Mouse (Mus musculus): ENCODE measurements around the gene Comp. TPM values are rescaled to one million over a fixed set of nuclear protein-coding genes. Genes with fewer than 3 reads are reported as not detected.

Gene Comp
- 0.25 and 0.41 TPM in 2 replicates for polyA plus RNA-seq (2015; fragmentation: Nextera tagmentation; extraction: Ambion mirVana)

DNA sequence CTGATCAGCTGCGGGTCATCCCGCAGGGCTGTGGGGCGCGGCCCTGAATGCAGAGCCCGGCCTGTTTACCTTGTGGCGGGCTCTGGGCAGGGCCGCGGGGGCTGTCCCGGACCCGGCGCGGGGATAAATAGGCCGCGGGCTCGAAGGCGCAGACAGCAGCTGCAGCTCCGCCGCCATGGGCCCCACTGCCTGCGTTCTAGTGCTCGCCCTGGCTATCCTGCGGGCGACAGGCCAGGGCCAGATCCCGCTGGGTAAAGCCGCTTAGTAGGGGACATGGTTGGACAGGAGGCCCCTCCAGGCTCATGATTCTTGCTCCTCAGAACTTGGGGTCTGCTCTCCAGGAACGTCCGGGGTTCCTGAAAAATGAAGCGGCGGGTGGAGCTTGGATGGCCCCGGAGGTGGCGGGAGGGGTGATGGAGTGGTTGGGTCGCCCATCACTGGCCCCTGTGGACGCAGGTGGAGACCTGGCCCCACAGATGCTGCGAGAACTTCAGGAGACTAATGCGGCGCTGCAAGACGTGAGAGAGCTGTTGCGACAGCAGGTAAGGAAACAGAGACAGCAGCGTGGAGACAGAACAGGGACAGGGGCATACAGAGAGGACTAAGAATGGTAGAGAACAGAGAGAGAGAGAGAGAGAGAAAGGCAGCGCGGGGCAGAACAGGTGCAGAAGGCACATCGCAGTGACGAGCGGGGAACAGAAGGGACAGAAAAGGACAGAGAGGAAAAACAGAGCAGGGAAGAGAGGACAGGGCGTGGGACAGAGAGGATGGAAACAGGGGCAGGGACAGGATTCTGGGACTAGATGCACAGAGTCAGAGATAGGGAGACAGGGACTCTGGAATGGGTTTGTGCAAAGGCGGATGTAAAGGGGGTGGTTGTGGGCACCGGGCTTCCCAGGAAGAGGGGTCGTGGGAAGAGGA lies at the start of gene Comp:
Comp (plus strand) TSS at position 162 of the 921 bp plus-strand sequence.
- H3K36me3 ChIP-seq (ENCODE audit: control insufficient read depth, insufficient read depth) = no peaks in the 10 kb centered on the region
- H3K4me2 ChIP-seq (replicated peaks; ENCODE audit: low read depth) = peak within 1 kb of the TSS; percentile 64
- 5% methylated on average over 47 of the region's 47 CpGs for WGBS
- H3K27ac ChIP-seq (ENCODE audit: low read depth, low read length) = no peak within 1 kb of the TSS
- ATAC-seq = no peak
- 0 out of 2 replicates have a peak, but pooled peaks cover 3% of the 10 kb centered on the region for H3K4me1 ChIP-seq (replicated peaks; ENCODE audit: control insufficient read depth, insufficient read depth, low read length)
- TF ChIP-seq CTCF (IDR thresholded peaks at IDR 0.05; ENCODE audit: low read depth) = no peak
- H3K4me3 ChIP-seq (ENCODE audit: low read depth, low read length) = peak within 1 kb of the TSS; percentile 42
- H3K27me3 ChIP-seq (replicated peaks; ENCODE audit: control insufficient read depth, insufficient read depth, low read length) = peaks cover 62% of the 10 kb centered on the region
- no peaks in the 10 kb centered on the region for H3K9me3 ChIP-seq (ENCODE audit: control insufficient read depth)
- no peak within 1 kb of the TSS for H3K9ac ChIP-seq (ENCODE audit: low read depth, low read length)

DNA sequence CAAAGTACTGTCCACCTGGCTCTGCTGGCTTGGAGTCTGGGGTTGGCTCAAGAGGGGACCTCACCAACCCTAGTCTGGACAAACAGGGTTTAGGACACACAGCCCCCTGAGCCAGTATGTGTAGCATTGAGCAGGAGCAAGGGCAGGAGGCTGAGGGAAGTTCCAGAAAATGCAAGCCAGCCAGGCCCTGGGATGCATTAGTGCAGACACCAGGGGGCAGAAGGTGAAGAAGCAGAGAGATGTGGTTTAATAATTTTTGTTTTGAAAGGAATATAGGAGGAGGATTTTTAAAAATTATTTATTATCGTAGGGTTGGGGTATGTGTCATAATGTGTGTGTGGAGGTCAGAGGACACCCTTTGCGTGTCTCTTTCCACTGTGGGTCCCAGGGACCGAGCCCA lies 49.6 kb upstream of the Comp start:
- H3K36me3 ChIP-seq (ENCODE audit: control insufficient read depth, insufficient read depth) = no peaks in the 10 kb centered on the region; the same call in 1 of the 2 replicates
- no peaks in the 10 kb centered on the region for H3K27me3 ChIP-seq (replicated peaks; ENCODE audit: control insufficient read depth, insufficient read depth, low read length)
- H3K4me2 ChIP-seq (replicated peaks; ENCODE audit: low read depth) = no peak overlapping the region
- H3K4me3 ChIP-seq (ENCODE audit: low read depth, low read length) = no peak overlapping the region
- ATAC-seq = no peak
- H3K27ac ChIP-seq (ENCODE audit: low read depth, low read length) = no peak overlapping the region
- no peak overlapping the region for H3K9ac ChIP-seq (ENCODE audit: low read depth, low read length)
- 92% methylated on average over 3 of the region's 3 CpGs for WGBS
- no peaks in the 10 kb centered on the region for H3K9me3 ChIP-seq (ENCODE audit: control insufficient read depth)
- TF ChIP-seq CTCF (IDR thresholded peaks at IDR 0.05; ENCODE audit: low read depth) = peak; percentile 17; the same call in 1 of the 2 replicates
- H3K4me1 ChIP-seq (replicated peaks; ENCODE audit: control insufficient read depth, insufficient read depth, low read length) = no peaks in the 10 kb centered on the region

DNA sequence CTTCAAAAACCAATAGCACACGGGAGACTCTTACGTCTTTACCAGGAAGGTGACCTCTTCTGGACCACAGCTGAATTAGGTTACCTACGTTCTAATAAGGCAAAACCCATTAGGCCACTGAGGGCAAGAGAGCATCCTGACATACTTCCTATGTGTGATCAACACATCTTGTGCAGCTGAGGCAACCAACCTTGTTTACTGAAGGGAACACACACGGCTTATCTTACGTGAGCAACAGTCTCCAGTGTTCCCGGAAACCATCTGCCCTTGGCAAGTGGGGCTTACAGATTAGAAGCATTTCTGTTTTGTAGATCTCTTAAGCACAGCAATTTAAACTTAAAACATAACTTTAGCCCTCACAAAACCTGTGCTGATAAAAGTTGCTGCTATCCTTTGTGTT lies 45.8 kb upstream of the Comp start:
- peaks cover 13% of the 10 kb centered on the region for H3K36me3 ChIP-seq (ENCODE audit: control insufficient read depth, insufficient read depth)
- no peaks in the 10 kb centered on the region for H3K9me3 ChIP-seq (ENCODE audit: control insufficient read depth)
- no peaks in the 10 kb centered on the region for H3K4me1 ChIP-seq (replicated peaks; ENCODE audit: control insufficient read depth, insufficient read depth, low read length)
- no peaks in the 10 kb centered on the region for H3K27me3 ChIP-seq (replicated peaks; ENCODE audit: control insufficient read depth, insufficient read depth, low read length)
- no peak for TF ChIP-seq CTCF (IDR thresholded peaks at IDR 0.05; ENCODE audit: low read depth)
- H3K9ac ChIP-seq (ENCODE audit: low read depth, low read length) = no peak overlapping the region
- H3K4me2 ChIP-seq (replicated peaks; ENCODE audit: low read depth) = no peak overlapping the region
- H3K27ac ChIP-seq (ENCODE audit: low read depth, low read length) = no peak overlapping the region
- ATAC-seq = no peak
- no peak overlapping the region for H3K4me3 ChIP-seq (ENCODE audit: low read depth, low read length)
- 91% methylated on average over 6 of the region's 6 CpGs for WGBS

DNA sequence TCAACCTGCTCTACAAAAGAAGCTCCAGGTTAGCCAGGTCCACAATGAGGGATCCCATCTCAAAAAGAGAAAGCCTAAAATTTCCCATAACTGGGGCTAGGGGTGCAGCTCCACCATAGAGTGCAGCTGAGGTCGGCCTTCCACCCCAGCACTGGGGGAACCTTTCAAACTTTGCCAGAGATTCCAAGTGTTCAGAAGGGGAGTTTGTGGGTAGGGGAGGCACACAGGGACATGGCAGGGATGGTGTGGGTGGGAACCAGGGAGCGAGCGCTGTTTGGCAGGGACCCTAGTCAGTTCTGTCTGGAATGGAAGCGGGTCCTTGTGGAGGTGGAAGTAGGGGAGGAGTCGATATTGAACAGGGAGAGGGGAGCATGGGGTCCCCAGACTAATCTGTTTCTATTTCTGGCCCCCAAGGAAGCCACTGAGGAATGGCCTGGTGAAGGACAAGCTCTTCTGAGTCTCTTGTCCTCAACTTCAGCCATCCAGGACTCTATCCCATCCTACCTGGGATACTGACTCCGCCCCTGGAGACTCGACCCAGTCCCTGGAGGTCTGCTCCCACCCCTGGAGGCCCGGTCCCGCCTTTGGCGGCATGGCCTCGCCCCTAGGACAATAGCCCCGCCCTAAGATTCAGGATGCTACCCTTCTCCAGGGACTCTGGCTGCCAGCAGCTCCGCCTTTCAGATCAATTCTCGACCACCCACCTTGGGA lies 44.1 kb upstream of the Comp start, which contains the start of gene Gdf1:
Gdf1 (plus strand) TSS at position 694 of the 711 bp plus-strand sequence.
- H3K36me3 ChIP-seq (ENCODE audit: control insufficient read depth, insufficient read depth) = peaks cover 31% of the 10 kb centered on the region
- H3K9ac ChIP-seq (ENCODE audit: low read depth, low read length) = no peak within 1 kb of the TSS
- H3K27ac ChIP-seq (ENCODE audit: low read depth, low read length) = no peak within 1 kb of the TSS
- ATAC-seq = no peak
- no peak for TF ChIP-seq CTCF (IDR thresholded peaks at IDR 0.05; ENCODE audit: low read depth)
- H3K9me3 ChIP-seq (ENCODE audit: control insufficient read depth) = no peaks in the 10 kb centered on the region
- H3K4me1 ChIP-seq (replicated peaks; ENCODE audit: control insufficient read depth, insufficient read depth, low read length) = no peaks in the 10 kb centered on the region
- H3K27me3 ChIP-seq (replicated peaks; ENCODE audit: control insufficient read depth, insufficient read depth, low read length) = no peaks in the 10 kb centered on the region
- 42% methylated on average over 14 of the region's 14 CpGs for WGBS
- H3K4me2 ChIP-seq (replicated peaks; ENCODE audit: low read depth) = 0 out of 2 replicates have a peak within 1 kb of the TSS, but pooled peaks have one; percentile 17
- H3K4me3 ChIP-seq (ENCODE audit: low read depth, low read length) = no peak within 1 kb of the TSS

GRCm38 (mm10) chr8:70329835-70330740 lies 43.3 kb upstream of the Comp start:
- Histone ChIP-seq H3K36me3 (ENCODE audit: control insufficient read depth, insufficient read depth) (peaks cover 39% of the 10 kb centered on the region), H3K9ac (ENCODE audit: low read depth, low read length) (no peak overlapping the region), H3K4me3 (ENCODE audit: low read depth, low read length) (no peak overlapping the region), H3K27ac (ENCODE audit: low read depth, low read length) (no peak overlapping the region), H3K4me2 (replicated peaks; ENCODE audit: low read depth) (0 out of 2 replicates have a peak overlapping the region, but pooled peaks have one; percentile 17), H3K27me3 (replicated peaks; ENCODE audit: control insufficient read depth, insufficient read depth, low read length) (no peaks in the 10 kb centered on the region), H3K9me3 (ENCODE audit: control insufficient read depth) (no peaks in the 10 kb centered on the region), H3K4me1 (replicated peaks; ENCODE audit: control insufficient read depth, insufficient read depth, low read length) (no peaks in the 10 kb centered on the region)
- ATAC-seq = peak; percentile 1; the same call in 1 of the 2 replicates
- 25% methylated on average over 45 of the region's 45 CpGs for WGBS
- TF ChIP-seq CTCF (IDR thresholded peaks at IDR 0.05; ENCODE audit: low read depth) = no peak
